Mouse (Mus musculus): ENCODE measurements around the gene Crhr2.

- TF ChIP-seq CTCF (IDR thresholded peaks at IDR 0.05; ENCODE audit: low read depth) (no peak), EP300 (IDR thresholded peaks at IDR 0.05; ENCODE audit: low read depth) (no peak)
Measured at GRCm38 (mm10) chr6:55138343-55138742, 5.5 kb upstream of the Crhr2 start.

All from heart, postnatal 0 days (tissue).